Mouse (Mus musculus) mouse embryonic stem cell (cell line): ENCODE data around the gene Mrps31.

Experiments used
- in situ Hi-C, 2 experiments: fragments of 300-500 bp; cut with MboI; formaldehyde crosslinking; loops; 1 replicate in 1 of 2; 3 replicates in 1 of 2; pipeline ENCODE4 v1.14.3; 2019 to 2020; ENCODE audit warnings: low sequenced_read_pairs in 2 of 2, low pct_unique_long_range_greater_than_20kb in 1 of 2, mixed read lengths in 1 of 2; ENCODE audit not compliant: unreplicated experiment in 1 of 2

Gene Mrps31

DNA sequence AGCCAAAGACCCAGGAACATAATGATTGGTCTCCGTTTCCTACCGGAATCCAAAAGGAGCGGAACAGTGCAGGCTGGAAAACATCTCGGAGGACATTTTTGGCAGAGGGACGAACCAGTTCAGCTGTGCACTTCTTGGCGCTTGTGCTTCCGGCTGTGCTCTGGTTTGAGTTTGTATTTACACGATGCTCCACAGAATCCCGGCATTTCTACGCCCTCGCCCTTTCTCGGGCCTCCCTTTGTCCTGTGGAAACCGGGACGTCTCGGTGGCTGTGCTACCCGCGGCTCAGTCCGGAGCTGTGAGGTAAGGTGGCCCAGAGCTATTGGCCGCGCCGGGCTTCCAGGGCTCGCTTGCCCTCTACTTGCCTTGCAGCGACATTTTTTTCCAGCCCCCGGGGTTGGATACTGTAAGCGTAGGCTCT is at the start of gene Mrps31:
Gene Mrps31, plus strand, starts transcription at position 80 of the 421 bp plus-strand sequence.
- in situ Hi-C loops, result no loop called here

DNA sequence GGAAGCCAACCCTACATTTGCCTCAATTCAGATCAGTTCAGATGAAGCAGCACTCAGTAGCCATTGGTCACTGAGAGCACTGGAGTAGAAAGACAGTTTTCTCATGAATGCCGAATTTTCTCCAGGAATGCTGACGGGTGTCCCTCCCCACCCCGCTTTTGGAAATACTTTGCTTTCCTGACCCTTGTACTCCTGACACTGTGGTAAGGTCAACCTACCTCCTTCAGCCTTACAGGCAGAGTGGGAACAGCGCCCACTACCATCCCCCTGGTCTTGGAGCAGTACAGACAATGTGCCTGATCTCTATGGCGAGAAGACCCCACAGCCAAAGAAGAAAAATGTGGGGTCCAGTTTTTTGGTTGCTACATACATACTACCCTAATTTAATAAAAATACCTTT is 34.9 kb upstream of the Mrps31 start:
- in situ Hi-C loops, result no loop called here

DNA sequence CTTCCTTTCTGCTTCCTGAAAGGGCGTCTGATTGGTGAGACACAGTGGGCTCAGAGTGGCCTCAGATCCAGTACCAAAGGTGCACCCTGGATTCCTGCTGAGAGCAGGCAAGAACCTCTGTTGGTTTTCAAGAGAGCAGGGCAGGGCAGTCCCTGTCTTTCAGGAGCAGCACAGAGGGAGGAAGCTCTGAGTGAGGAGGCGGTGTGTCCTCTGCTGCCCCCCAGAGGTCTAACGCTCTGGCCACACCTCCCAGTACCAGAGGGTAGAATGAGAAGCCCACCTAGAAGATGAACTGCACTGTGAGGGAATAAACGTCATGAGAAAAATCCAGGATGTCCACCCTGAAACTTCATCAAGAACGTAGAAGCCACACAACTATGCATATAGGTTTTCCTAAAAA is 34.3 kb upstream of the Mrps31 start:
- in situ Hi-C loops, result no loop called here

DNA sequence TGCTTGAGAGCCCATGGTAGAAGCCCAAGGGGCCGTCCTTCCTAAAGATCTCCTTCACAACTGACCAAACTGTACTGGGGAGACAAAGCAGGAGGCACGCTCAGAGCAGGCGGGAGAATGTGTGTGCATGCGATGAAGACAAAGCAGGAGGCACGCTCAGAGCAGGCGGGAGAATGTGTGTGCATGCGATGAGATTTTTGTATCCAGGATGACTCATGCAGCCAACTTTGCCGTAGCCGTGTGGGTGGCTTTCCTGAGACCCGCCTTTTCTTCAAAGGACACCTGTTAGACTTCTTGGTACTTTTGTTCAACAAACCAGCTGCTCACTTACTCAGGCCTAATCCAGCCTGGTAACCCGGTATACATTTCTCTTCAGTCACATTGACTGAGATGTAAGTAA is 30.2 kb upstream of the Mrps31 start:
- in situ Hi-C loops, result no loop called here

DNA sequence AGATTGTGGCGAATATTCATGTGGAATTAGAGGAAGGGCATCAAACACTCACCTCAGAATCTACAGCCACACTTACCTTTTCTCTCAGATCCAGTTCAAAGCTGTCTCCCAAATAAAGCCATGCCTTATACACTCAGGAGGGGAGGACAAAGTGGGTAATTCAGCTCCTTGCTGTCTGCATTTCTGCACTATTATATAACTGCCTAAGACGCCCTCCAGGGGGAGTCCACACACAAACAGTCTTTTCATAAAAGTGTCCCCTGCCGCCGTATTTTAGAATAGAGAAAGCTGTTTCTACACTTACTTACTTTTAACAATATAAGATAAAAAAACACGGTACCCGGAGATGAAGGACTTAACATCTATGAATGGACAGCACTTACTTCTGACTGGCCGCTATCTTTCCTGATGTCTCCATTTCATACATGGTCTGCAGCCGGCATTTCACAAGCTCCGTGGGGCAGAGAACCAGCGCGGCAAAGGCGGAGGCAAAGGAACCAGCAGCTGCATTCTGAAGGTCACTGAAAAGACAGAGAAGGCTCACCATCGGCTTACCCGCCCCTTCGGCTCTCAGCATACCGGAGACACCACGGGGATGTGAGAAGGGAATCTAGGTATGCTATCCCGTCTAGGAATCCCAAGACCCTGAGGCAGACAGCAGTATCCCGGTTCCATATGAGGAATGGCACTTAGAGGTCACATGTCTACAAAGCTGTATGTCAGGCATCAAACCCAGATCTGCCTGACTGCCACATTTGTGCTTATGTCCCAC is 28.2 kb upstream of the Mrps31 start:
- in situ Hi-C loops, result no loop called here

DNA sequence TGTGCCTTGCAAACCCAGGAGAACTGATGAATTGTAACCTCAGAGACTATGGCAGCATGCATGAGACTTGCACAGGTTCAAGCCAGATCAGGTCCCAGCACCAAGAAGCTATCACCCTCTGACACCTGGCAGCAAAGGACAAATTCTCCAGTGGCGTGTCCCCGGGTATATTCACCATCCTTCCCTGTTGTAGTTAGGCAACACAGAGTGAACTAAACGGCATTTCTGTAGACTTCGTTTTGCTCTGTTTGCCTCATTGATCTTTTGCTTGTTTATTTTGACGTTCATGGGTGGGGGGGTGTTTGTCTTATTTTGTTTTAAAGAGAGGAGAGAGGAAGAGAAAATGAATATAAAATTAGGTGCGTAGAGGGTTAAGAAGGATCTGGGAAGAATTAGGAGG is 26.0 kb upstream of the Mrps31 start:
- in situ Hi-C loops, result no loop called here

DNA sequence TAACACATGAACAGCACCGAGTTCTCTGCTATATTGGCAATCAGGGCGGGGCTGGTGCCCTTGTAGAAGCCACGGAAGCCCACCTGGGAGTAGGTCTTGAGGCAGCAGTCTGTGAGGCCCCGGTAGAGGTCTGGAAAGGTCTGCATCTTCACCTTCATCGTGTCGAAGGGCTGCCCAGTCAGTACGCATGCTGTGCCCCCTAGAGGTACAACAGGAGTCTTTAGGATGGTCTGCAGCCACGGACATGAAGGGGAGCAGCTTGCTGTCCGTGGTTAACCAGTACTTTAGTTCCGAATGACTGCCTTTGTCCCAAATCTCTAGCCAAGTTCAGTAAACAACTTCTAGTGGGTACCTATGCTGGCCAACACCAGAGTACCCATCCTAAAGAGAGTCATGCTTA is 21.3 kb upstream of the Mrps31 start:
- in situ Hi-C loops, result no loop called here

DNA sequence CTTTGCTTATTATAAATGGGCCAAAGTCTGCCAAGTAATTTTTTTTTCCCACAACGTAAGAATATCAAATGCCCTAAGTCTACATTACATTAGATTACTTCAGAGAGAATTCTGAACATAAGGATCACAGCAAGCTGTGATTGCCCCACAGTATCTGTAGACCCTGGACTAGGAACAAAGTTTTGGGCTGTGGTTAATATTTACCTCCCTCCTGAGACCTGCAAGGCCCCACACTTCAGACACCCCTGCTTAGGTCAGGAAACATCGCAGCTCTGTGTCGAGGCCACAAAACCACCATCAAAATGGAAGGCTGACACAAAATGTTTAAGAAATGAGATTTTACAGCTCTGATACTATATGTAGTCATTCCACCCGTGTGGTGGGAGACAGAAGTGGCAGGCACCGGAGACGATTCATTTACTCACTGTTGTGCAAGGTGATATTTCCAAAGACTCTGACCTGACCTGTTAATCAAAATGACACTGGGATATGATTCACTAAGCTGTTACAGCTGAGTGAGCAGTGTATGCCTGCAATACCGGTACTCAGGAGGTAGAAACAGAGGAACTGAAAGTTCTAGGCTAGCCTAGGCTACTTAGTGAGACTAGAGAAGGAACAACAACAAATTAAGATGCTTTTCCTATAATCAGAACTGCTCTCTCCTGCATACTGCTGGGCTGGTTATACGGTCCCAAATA is 20.2 kb upstream of the Mrps31 start:
- in situ Hi-C loops, result no loop called here

DNA sequence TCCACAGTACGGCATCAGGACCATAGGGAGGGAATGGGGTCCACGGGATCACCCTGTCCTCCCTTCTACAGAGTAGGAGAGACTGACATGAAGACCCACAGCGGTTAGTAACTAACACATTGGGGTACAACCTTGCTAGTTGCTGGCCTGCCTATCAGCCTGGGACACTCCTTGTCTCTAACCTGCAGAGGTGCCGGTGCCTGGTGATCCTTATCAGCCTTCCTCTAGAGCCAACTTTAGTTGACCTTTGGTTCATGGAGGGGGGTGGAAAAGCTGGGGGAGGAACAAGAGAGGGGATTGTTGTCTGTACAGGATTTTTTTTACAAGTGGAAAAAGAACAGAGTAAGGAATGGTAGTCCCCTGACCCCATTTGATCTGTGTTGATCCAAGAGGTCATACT is 16.7 kb upstream of the Mrps31 start:
- in situ Hi-C loops, result no loop called here

DNA sequence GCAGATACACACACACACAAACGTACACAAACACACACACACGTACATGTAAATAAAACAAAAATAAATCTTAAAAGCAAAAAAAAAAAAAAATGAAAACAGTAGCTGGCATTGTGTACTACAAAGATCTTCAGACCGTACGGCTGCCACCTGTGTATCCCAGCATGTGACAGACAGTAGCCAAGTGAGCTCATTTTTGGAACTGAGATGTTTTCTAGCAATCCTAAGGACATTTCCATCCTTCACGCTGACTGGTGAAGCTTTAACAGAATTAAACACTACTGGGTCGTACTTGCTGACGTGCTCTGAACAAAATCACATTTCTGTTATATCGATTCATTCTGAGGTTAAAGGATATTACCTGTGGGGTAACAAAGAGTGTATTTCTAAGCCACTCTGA is 15.9 kb upstream of the Mrps31 start:
- in situ Hi-C loops, result no loop called here

DNA sequence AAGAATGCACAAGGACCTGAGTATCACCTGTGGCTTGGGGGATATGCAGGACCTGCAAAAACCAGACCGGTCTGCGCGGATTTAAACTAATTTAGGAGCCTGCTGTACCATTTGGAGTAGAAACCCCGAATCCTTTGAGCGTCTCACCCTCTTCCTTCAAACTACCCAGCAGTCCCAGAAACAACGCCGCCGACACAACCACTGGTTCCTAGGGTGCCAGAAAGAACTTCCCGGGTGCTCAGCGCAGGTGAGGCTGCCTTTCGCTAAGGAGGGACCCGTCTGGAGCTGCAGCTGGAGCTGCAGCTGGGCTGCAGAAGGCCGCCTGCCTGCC is 13.4 kb upstream of the Mrps31 start:
- in situ Hi-C loops, result no loop called here

DNA sequence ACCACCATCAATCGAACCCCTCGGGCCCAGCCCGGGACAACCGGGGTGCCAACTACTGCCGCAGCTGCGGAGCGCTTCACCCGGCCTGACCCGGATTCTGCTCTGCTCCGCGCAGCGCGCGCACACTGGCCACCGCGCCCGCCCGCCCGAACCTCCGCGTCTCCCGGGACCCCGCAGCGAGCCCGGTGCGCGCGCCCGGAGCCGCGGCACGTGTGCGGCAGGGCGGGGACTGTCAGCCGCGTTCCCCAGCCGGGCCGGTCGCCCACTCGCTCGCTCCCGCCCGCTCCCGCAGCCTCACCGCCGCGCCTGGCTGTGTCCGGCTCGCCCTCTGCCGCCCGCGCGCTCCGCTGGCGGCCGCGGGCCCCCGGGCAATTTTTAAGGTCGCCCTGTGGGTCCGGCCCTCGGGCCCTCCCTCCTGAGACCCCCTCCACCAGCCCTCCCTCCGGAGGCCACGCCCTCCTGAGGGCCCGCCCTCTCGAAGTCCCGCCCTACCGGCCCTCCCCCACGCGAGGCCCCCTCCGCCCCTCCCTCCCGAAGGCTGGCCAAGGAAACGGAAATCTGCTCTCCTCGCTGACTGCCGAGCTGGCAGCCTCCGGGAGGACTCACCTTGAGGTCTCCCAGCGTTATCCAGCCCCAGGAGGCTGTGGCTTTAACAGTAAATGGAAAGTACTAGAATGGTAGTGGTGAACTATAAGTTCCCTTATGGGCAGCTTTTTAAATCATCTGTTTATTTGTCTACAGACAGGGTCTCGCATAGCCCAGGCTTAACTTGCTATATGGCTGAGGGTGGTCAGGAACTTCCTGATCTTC is 12.8 kb upstream of the Mrps31 start, which contains the start of gene Slc25a15:
Gene Slc25a15, minus strand, starts transcription at position 456 of the 810 bp plus-strand sequence.
- in situ Hi-C loops, result no loop called here

DNA sequence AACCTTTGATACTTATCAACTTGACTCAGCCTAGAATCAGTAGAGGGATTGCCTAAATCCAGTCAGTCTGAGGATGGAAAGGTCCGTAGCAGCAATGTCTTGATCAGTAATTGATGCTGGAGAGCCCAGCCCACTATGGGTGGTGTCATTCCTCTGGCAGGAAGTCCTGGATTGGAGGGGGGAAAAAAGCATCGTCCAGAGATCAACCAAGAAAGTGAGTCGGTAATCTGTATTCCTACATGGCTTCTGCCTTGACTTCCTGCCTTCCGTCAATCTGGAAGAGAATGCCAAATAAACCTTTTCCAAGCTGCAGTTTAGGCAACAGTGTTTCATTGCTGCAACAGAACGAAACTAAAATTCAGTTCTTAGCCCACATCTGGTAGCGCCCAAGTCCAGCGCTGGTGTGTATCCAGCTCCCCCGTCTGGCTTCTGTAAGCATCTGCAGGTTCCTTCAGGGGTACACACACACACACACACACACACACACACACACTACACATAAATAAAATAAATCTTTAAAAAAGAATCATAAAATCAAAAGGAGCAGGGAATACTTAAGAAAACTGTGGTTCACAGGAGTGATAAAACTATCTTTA is 11.8 kb upstream of the Mrps31 start:
- in situ Hi-C loops, result no loop called here

DNA sequence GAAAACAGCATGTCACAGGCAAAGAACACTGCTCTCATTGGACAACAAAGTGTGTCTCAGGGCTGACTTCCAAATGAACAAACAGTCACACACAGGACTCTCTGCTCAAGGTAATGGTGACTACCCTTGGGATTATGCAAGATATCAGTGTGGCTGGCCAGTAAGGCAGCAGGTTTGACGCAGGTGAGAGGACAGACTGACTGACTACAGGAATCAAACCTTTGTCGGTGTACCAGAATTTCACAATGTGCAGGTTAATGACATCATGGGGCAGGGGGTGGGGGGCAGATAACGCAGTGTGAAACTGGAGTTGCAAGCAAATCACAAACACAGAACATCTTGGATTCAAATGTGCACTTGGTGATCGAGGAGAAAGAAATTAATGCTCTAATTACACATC is 10.6 kb upstream of the Mrps31 start:
- in situ Hi-C loops, result no loop called here

DNA sequence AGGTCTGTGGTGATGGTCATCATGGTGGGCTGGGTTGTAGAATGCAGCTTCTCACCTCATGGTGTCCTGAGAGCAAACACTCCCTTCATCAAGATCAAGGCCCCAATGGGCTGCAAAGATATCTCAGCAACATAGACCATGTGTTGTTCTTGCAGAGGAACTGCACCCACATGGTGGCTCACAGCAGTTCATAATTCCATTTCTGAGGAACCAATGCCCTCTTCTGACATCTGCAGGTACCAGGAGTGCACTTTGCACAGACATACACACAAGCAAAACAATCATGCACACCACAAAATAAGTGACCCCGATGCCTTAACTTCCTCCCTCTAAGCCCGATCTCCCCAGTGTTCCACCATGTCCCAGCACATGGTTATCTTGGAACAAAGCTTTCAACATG is 7.9 kb upstream of the Mrps31 start:
- in situ Hi-C loops, result no loop called here

DNA sequence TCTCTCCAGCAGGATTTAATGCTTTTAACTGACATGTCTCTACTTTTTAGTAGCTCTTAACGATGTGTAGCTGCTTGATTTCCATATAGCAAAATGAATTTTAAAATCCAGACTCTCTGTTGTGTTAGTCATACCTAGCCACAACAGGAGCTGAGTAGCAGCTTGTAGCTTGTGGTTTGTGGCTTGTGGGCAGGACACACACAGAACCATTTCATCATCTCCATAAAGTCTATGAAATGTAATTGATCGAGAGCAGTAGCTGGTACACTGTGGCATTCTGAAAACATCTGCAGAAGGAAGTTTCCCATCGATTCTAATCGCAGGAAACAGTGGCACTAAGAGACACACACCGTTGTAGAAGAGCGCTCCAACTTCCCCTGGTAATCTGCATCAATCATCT is 5.4 kb upstream of the Mrps31 start:
- in situ Hi-C loops, result no loop called here

DNA sequence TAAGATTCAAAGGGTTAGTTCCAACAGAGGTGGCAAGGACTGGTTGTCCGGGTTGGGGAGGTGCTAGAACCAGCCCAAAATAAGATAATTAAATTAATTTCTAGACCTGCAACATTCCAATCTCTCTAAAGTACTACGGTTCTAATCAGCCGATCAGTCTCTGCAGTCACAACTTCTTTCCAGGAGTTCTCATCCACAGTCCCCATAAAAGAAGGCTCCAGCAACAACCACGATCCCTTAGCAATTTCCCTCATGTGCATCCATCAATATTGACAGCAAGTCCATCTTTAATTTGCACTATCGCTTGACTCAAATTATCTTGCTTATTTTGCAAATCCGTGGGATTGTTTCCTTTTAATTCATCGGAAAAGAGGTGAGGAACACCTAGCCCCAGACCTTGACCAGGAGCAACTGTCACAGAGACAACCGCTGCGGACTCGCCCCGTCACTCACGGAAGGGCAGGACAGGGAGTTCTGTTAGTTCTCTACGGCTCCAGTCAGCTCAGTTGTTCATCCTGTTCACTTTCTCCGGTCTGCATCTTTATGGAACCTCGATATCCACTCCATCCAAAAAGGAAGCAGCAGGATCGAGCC is 376 bp upstream of the Mrps31 start:
- in situ Hi-C loops, result no loop called here

DNA sequence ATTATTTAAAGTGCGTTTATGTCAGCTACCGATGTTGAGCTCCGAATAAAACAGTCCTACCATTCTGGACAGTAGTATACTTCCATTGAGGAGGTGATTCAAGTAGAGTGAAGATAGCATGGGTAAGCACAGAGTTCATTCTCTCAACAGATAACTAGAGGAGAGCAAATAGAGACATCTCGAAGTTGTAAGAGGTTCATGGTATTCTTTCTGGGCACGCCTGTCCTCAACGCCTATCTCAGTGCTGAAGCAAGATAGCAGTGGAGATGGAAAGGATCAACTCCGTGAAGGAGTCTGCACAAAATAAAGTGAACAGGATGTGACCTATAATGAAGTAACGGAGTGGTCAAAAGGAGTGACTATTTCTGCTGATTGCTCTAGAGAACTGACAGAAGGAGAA is 810 bp downstream of the Mrps31 start:
- in situ Hi-C loops, result no loop called here
